Mouse (Mus musculus): ENCODE measurements around the gene Ubqln4. TPM values are rescaled to one million over a fixed set of nuclear protein-coding genes. Genes with fewer than 3 reads are reported as not detected.
"Not testable (repeated sequence)": the region's sequence is repeated elsewhere in the genome, so short reads cannot be mapped to it uniquely, and the experiment has no call there.

Gene Ubqln4
- polyA plus RNA-seq, 1 experiment from 2014 or later, result 60.8 TPM

- peaks cover 5% of the 10 kb centered on the region; the same call in 1 of the 2 replicates for H3K4me1 ChIP-seq (replicated peaks; ENCODE audit: control insufficient read depth, insufficient read depth, low read length)
- H3K27ac ChIP-seq (ENCODE audit: low read depth), result no peak overlapping the region
- H3K36me3 ChIP-seq (ENCODE audit: control insufficient read depth, insufficient read depth, low read length), result no peaks in the 10 kb centered on the region
- no peaks in the 10 kb centered on the region for H3K9me3 ChIP-seq (ENCODE audit: control insufficient read depth, low read length)
- 89% methylated on average over 7 of the region's 7 CpGs for WGBS
- ATAC-seq (replicated peaks; ENCODE audit: low FRiP score, low TSS enrichment, low read depth) (no peak), DNase-seq (ENCODE audit: low spot score) (no peak)
- no peak overlapping the region for H3K4me2 ChIP-seq (ENCODE audit: low read length)
- no peaks in the 10 kb centered on the region for H3K27me3 ChIP-seq (replicated peaks; ENCODE audit: control insufficient read depth, insufficient read depth, low read length)
- no peak overlapping the region for H3K9ac ChIP-seq (ENCODE audit: low read length)
- H3K4me3 ChIP-seq (ENCODE audit: low read depth, low read length), result no peak overlapping the region
Measured at GRCm38 (mm10) chr3:88604863-88605262, 51.3 kb downstream of the Ubqln4 start.

DNA sequence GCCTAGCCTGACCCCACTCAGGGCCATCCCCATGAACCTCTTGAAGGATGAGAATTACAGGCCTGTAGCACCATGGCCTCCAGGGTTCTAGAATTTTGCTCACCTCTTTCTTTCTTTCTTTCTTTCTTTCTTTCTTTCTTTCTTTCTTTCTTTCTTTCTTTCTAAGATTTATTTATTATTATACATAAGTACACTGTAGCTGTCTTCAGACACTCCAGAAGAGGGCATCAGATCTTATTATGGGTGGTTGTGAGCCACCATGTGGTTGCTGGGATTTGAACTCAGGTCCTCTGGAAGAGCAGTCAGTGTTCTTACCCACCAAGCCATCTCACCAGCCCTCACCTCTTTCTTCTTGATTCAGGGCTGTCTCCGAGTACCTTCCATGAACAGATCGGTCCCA, 52.1 kb downstream of the Ubqln4 start, which contains the start of gene Arhgef2:
Gene Arhgef2, plus strand, starts transcription at position 301 of the 400 bp plus-strand sequence.
- not testable (repeated sequence) for H3K4me3 ChIP-seq (ENCODE audit: low read depth, low read length); H3K36me3 ChIP-seq (ENCODE audit: control insufficient read depth, insufficient read depth, low read length); H3K9ac ChIP-seq (ENCODE audit: low read length); H3K9me3 ChIP-seq (ENCODE audit: control insufficient read depth, low read length); H3K27me3 ChIP-seq (replicated peaks; ENCODE audit: control insufficient read depth, insufficient read depth, low read length); H3K4me2 ChIP-seq (ENCODE audit: low read length); DNase-seq (ENCODE audit: low spot score); H3K27ac ChIP-seq (ENCODE audit: low read depth); ATAC-seq (replicated peaks; ENCODE audit: low FRiP score, low TSS enrichment, low read depth); H3K4me1 ChIP-seq (replicated peaks; ENCODE audit: control insufficient read depth, insufficient read depth, low read length)
- WGBS, result 87% methylated on average over 2 of the region's 2 CpGs

DNA sequence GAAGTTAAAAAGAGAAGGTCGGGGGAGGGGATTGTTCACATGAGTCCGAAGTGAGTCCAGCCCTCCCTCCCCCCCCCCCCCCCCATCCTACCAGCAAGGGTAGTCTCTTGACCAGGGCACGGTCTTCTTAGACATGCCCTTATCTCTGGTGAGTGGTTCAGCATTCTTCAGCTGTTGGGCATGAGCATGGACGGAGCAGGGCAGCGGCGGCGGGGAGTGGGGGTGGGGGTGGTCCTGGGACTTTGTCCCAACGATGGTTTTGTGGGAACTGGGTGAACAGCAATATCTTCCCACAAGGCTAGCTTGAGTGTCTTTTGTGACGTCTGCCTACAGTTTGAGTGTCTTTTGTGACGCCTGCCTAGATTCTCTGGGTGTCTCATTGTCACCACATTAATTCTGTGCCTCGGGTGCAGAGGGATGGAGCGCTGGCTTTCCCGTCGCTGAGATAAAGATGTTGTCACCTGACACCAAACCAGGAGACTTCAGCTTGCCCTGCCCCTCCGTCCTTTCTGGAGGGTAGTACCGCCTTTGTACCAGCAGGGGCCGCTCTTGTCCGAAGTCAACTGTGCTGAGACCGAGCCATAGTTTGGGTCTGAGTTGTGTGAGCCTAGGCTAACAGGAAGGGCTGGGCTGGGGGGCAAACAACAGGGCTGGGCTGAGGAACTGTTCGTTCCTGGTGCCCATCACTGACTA, 53.7 kb downstream of the Ubqln4 start:
- peaks cover 5% of the 10 kb centered on the region; the same call in 1 of the 2 replicates for H3K4me1 ChIP-seq (replicated peaks; ENCODE audit: control insufficient read depth, insufficient read depth, low read length)
- H3K27ac ChIP-seq (ENCODE audit: low read depth), result no peak overlapping the region
- ATAC-seq (replicated peaks; ENCODE audit: low FRiP score, low TSS enrichment, low read depth) (peak; percentile 84), DNase-seq (ENCODE audit: low spot score) (peak; percentile 97)
- peak overlapping the region; percentile 55 for H3K4me2 ChIP-seq (ENCODE audit: low read length)
- peak overlapping the region; percentile 22 for H3K4me3 ChIP-seq (ENCODE audit: low read depth, low read length)
- WGBS, result under 1% methylated on average over 19 of the region's 20 CpGs
- H3K36me3 ChIP-seq (ENCODE audit: control insufficient read depth, insufficient read depth, low read length), result no peaks in the 10 kb centered on the region
- H3K9me3 ChIP-seq (ENCODE audit: control insufficient read depth, low read length), result no peaks in the 10 kb centered on the region
- H3K9ac ChIP-seq (ENCODE audit: low read length), result peak overlapping the region; percentile 34; the same call in 1 of the 2 replicates
- no peaks in the 10 kb centered on the region for H3K27me3 ChIP-seq (replicated peaks; ENCODE audit: control insufficient read depth, insufficient read depth, low read length)

- H3K36me3 ChIP-seq (ENCODE audit: control insufficient read depth, insufficient read depth, low read length), result no peaks in the 10 kb centered on the region
- ATAC-seq (replicated peaks; ENCODE audit: low FRiP score, low TSS enrichment, low read depth) (peak; percentile 34; the same call in 1 of the 2 replicates), DNase-seq (ENCODE audit: low spot score) (no peak)
- no peaks in the 10 kb centered on the region for H3K27me3 ChIP-seq (replicated peaks; ENCODE audit: control insufficient read depth, insufficient read depth, low read length)
- H3K4me1 ChIP-seq (replicated peaks; ENCODE audit: control insufficient read depth, insufficient read depth, low read length), result peaks cover 5% of the 10 kb centered on the region; the same call in 1 of the 2 replicates
- H3K4me3 ChIP-seq (ENCODE audit: low read depth, low read length), result peak overlapping the region; percentile 22
- no peak overlapping the region for H3K27ac ChIP-seq (ENCODE audit: low read depth)
- no peaks in the 10 kb centered on the region for H3K9me3 ChIP-seq (ENCODE audit: control insufficient read depth, low read length)
- H3K9ac ChIP-seq (ENCODE audit: low read length), result no peak overlapping the region
- H3K4me2 ChIP-seq (ENCODE audit: low read length), result peak overlapping the region; percentile 55
- 27% methylated on average over 10 of the region's 10 CpGs for WGBS
Measured at GRCm38 (mm10) chr3:88607758-88608138, 54.2 kb downstream of the Ubqln4 start.

DNA sequence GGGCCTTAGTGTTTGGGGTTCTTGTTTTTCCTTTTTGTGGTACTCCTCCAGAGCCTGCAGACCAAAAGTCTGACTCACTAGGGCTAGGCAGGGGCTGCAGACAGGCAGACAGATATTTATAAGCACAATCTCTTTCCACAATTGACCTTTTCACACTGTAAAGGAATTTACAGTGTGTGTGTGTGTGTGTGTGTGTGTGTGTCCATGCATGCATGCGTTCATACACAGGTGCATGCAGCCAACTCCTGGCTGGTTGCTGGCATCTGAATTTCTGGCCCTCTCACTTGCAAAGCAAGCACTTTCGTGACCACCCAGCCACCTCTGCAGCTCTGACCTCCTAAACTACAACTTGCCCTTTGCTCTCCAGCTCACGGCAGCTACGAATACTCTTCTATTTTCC, 55.5 kb downstream of the Ubqln4 start:
- H3K9me3 ChIP-seq (ENCODE audit: control insufficient read depth, low read length), result no peaks in the 10 kb centered on the region
- no peak overlapping the region for H3K4me2 ChIP-seq (ENCODE audit: low read length)
- no peak overlapping the region for H3K9ac ChIP-seq (ENCODE audit: low read length)
- no peaks in the 10 kb centered on the region for H3K36me3 ChIP-seq (ENCODE audit: control insufficient read depth, insufficient read depth, low read length)
- DNase-seq (ENCODE audit: low spot score) (no peak), ATAC-seq (replicated peaks; ENCODE audit: low FRiP score, low TSS enrichment, low read depth) (no peak)
- H3K4me3 ChIP-seq (ENCODE audit: low read depth, low read length), result no peak overlapping the region
- no peak overlapping the region for H3K27ac ChIP-seq (ENCODE audit: low read depth)
- H3K27me3 ChIP-seq (replicated peaks; ENCODE audit: control insufficient read depth, insufficient read depth, low read length), result no peaks in the 10 kb centered on the region
- 53% methylated on average over 4 of the region's 4 CpGs for WGBS
- H3K4me1 ChIP-seq (replicated peaks; ENCODE audit: control insufficient read depth, insufficient read depth, low read length), result peaks cover 5% of the 10 kb centered on the region; the same call in 1 of the 2 replicates

DNA sequence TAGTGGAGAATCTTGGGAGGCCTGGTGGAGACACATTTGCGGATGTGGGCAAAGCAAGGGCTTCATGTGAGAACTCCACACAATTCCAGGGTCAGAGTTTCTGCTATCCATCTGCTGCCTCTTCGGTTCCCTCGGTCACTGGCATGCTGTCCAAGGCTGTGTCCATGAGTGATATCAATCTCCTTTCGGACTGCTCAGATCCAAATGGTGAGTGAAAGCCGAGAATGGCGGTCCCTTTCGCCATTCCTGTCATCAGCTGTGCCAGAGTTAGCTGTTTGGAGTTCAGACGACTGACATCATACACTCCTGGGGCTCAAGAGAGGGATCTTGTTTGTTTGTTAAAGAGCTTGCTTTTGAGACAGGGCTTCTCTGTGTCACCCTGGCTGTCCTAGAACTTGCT, 60.9 kb downstream of the Ubqln4 start:
- ATAC-seq (replicated peaks; ENCODE audit: low FRiP score, low TSS enrichment, low read depth), result no peak

DNA sequence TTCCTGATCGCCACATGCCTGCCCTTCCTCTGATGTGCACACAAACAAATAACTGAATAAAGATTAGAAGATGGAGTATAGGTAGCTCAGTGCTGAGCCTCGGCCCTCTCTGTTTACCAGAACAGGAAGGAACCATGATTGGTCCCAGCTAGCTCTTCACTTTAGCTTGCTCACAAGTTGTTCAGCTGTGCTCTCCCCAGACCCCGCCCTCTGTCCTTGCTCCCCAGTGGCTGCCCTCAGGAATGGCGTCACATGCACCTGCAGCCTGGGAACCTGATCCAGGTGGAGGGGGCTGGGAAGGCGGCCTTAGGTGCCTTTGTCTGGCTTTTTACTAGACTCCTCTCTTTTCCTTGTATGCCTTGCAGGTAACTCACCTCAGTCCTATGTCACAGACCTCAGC, 61.6 kb downstream of the Ubqln4 start:
- Histone ChIP-seq H3K9me3 (ENCODE audit: control insufficient read depth, low read length) (no peaks in the 10 kb centered on the region), H3K4me1 (replicated peaks; ENCODE audit: control insufficient read depth, insufficient read depth, low read length) (0 out of 2 replicates have a peak, but pooled peaks cover 4% of the 10 kb centered on the region), H3K36me3 (ENCODE audit: control insufficient read depth, insufficient read depth, low read length) (no peaks in the 10 kb centered on the region), H3K27me3 (replicated peaks; ENCODE audit: control insufficient read depth, insufficient read depth, low read length) (no peaks in the 10 kb centered on the region), H3K9ac (ENCODE audit: low read length) (no peak overlapping the region), H3K4me2 (ENCODE audit: low read length) (no peak overlapping the region), H3K27ac (ENCODE audit: low read depth) (no peak overlapping the region), H3K4me3 (ENCODE audit: low read depth, low read length) (no peak overlapping the region)
- 64% methylated on average over 5 of the region's 5 CpGs for whole genome bisulfite sequencing
- peak; percentile 54 for ATAC-seq (replicated peaks; ENCODE audit: low FRiP score, low TSS enrichment, low read depth)
- peak; percentile 53 for DNase-seq (ENCODE audit: low spot score)

More for the DNA sequence above, 60.9 kb downstream of the Ubqln4 start:
- Histone ChIP-seq H3K27me3 (replicated peaks; ENCODE audit: control insufficient read depth, insufficient read depth, low read length) (no peaks in the 10 kb centered on the region), H3K9ac (ENCODE audit: low read length) (no peak overlapping the region), H3K36me3 (ENCODE audit: control insufficient read depth, insufficient read depth, low read length) (no peaks in the 10 kb centered on the region), H3K27ac (ENCODE audit: low read depth) (no peak overlapping the region), H3K9me3 (ENCODE audit: control insufficient read depth, low read length) (no peaks in the 10 kb centered on the region), H3K4me2 (ENCODE audit: low read length) (no peak overlapping the region), H3K4me3 (ENCODE audit: low read depth, low read length) (no peak overlapping the region), H3K4me1 (replicated peaks; ENCODE audit: control insufficient read depth, insufficient read depth, low read length) (0 out of 2 replicates have a peak, but pooled peaks cover 4% of the 10 kb centered on the region)
- WGBS, result 70% methylated on average over 8 of the region's 8 CpGs
- no peak for DNase-seq (ENCODE audit: low spot score)

GRCm38 (mm10) chr3:88615902-88616391, 62.4 kb downstream of the Ubqln4 start:
- ATAC-seq (replicated peaks; ENCODE audit: low FRiP score, low TSS enrichment, low read depth), result no peak
- no peak overlapping the region for H3K4me3 ChIP-seq (ENCODE audit: low read depth, low read length)
- H3K4me2 ChIP-seq (ENCODE audit: low read length), result 0 out of 2 replicates have a peak overlapping the region, but pooled peaks have one; percentile 2
- 49% methylated on average over 9 of the region's 9 CpGs for WGBS
- H3K36me3 ChIP-seq (ENCODE audit: control insufficient read depth, insufficient read depth, low read length), result no peaks in the 10 kb centered on the region
- no peak overlapping the region for H3K9ac ChIP-seq (ENCODE audit: low read length)
- no peaks in the 10 kb centered on the region for H3K9me3 ChIP-seq (ENCODE audit: control insufficient read depth, low read length)
- H3K4me1 ChIP-seq (replicated peaks; ENCODE audit: control insufficient read depth, insufficient read depth, low read length), result peaks cover 9% of the 10 kb centered on the region
- no peaks in the 10 kb centered on the region for H3K27me3 ChIP-seq (replicated peaks; ENCODE audit: control insufficient read depth, insufficient read depth, low read length)
- DNase-seq (ENCODE audit: low spot score), result peak; percentile 54
- no peak overlapping the region for H3K27ac ChIP-seq (ENCODE audit: low read depth)
